Mouse (Mus musculus): ENCODE data around the gene Trpm3. TPM values are rescaled to one million over a fixed set of nuclear protein-coding genes. Genes with fewer than 3 reads are reported as not detected.

Gene Trpm3
- polyA plus RNA-seq, 1 experiment from 2014 or later: 5.7 TPM

GRCm38 (mm10) chr19:22222520-22222919 lies 83.7 kb downstream of the Trpm3 start:
- no peaks in the 10 kb centered on the region for H3K4me1 ChIP-seq
- H3K36me3 ChIP-seq (replicated peaks): no peaks in the 10 kb centered on the region
- H3K9me3 ChIP-seq: no peaks in the 10 kb centered on the region
- no peak overlapping the region for H3K4me3 ChIP-seq
- H3K27me3 ChIP-seq (replicated peaks; ENCODE audit: low read depth, poor library complexity, severe bottlenecking): no peaks in the 10 kb centered on the region
- no peak overlapping the region for H3K27ac ChIP-seq (replicated peaks)
- WGBS: 83% methylated on average over 2 of the region's 2 CpGs
- no peak for DNase-seq (ENCODE audit: low spot score)

DNA sequence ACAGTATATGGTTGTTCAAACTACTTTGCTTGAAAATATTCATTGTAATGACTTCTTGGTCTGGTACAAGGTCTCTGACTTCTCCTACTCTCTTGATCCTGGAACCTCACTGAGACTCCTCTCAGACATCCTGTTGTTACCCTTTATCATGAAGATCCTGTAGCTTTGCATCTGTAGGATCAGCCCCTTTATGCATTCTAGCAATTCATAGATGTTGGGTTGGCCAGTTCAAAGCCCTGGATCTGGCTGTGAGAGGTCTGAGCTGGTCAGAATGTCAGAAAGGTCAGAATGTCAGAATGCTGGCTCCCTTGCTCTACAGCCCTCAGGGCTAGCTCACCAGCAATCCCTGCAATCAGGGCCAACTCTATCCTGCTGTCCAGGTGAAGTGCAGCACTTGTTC lies 95.3 kb downstream of the Trpm3 start:
- no peaks in the 10 kb centered on the region for H3K36me3 ChIP-seq (replicated peaks)
- DNase-seq (ENCODE audit: low spot score): no peak
- H3K9me3 ChIP-seq: no peaks in the 10 kb centered on the region

DNA sequence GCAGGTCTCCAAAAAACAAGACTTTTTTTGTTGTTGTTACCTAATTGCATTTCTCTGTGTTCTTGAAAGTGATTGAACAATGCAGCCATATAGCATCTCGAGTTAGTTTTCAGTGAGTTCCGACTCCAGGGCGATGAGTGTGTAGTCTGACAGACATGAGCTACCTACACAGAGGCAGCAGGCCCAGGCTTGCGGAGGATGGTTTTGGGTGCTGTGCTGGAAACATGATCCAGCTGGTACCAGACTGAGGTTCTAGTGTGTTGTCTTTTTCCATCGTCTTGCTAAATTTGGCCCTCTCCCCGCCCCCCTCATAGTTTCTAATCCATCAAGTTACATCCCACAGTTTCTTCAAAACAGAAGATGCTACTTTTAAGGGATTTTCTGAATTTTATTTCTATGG lies 110.2 kb downstream of the Trpm3 start:
- H3K9me3 ChIP-seq: no peaks in the 10 kb centered on the region
- no peaks in the 10 kb centered on the region for H3K4me1 ChIP-seq
- H3K4me3 ChIP-seq: no peak overlapping the region
- no peaks in the 10 kb centered on the region for H3K27me3 ChIP-seq (replicated peaks; ENCODE audit: low read depth, poor library complexity, severe bottlenecking)
- DNase-seq (ENCODE audit: low spot score): no peak
- 82% methylated on average over 6 of the region's 6 CpGs for WGBS
- no peaks in the 10 kb centered on the region for H3K36me3 ChIP-seq (replicated peaks)
- H3K27ac ChIP-seq (replicated peaks): no peak overlapping the region

More for the DNA sequence above, 95.3 kb downstream of the Trpm3 start:
- H3K4me1 ChIP-seq: no peaks in the 10 kb centered on the region
- no peaks in the 10 kb centered on the region for H3K27me3 ChIP-seq (replicated peaks; ENCODE audit: low read depth, poor library complexity, severe bottlenecking)
- H3K4me3 ChIP-seq: no peak overlapping the region
- H3K27ac ChIP-seq (replicated peaks): no peak overlapping the region

GRCm38 (mm10) chr19:22272916-22273315 lies 134.1 kb downstream of the Trpm3 start:
- Histone ChIP-seq H3K27me3 (replicated peaks; ENCODE audit: low read depth, poor library complexity, severe bottlenecking) (no peaks in the 10 kb centered on the region), H3K4me1 (no peaks in the 10 kb centered on the region), H3K9me3 (no peaks in the 10 kb centered on the region), H3K27ac (replicated peaks) (no peak overlapping the region), H3K4me3 (no peak overlapping the region), H3K36me3 (replicated peaks) (no peaks in the 10 kb centered on the region)
- peak; percentile 17 for DNase-seq (ENCODE audit: low spot score)
- 55% methylated on average over 5 of the region's 5 CpGs for WGBS

- H3K9me3 ChIP-seq: no peaks in the 10 kb centered on the region
- no peaks in the 10 kb centered on the region for H3K27me3 ChIP-seq (replicated peaks; ENCODE audit: low read depth, poor library complexity, severe bottlenecking)
- no peak for DNase-seq (ENCODE audit: low spot score)
- no peak overlapping the region for H3K27ac ChIP-seq (replicated peaks)
- no peaks in the 10 kb centered on the region for H3K36me3 ChIP-seq (replicated peaks)
- no peak overlapping the region for H3K4me3 ChIP-seq
- no peaks in the 10 kb centered on the region for H3K4me1 ChIP-seq
- WGBS: 87% methylated on average over 3 of the region's 3 CpGs
Observed at GRCm38 (mm10) chr19:22284651-22285050, 145.8 kb downstream of the Trpm3 start.

GRCm38 (mm10) chr19:22292671-22293070 lies 153.8 kb downstream of the Trpm3 start:
- H3K9me3 ChIP-seq: no peaks in the 10 kb centered on the region
- WGBS: 89% methylated on average over 6 of the region's 6 CpGs
- H3K4me3 ChIP-seq: no peak overlapping the region
- H3K4me1 ChIP-seq: no peaks in the 10 kb centered on the region
- H3K27me3 ChIP-seq (replicated peaks; ENCODE audit: low read depth, poor library complexity, severe bottlenecking): no peaks in the 10 kb centered on the region
- H3K27ac ChIP-seq (replicated peaks): no peak overlapping the region
- DNase-seq (ENCODE audit: low spot score): no peak
- no peaks in the 10 kb centered on the region for H3K36me3 ChIP-seq (replicated peaks)

GRCm38 (mm10) chr19:22300906-22301305 lies 162.1 kb downstream of the Trpm3 start:
- DNase-seq (ENCODE audit: low spot score): no peak
- WGBS: 42% methylated on average over 2 of the region's 2 CpGs
- peaks cover 6% of the 10 kb centered on the region; the same call in 1 of the 2 replicates for H3K27me3 ChIP-seq (replicated peaks; ENCODE audit: low read depth, poor library complexity, severe bottlenecking)
- no peaks in the 10 kb centered on the region for H3K36me3 ChIP-seq (replicated peaks)
- no peak overlapping the region for H3K4me3 ChIP-seq
- no peak overlapping the region for H3K27ac ChIP-seq (replicated peaks)
- H3K9me3 ChIP-seq: no peaks in the 10 kb centered on the region
- peaks cover 4% of the 10 kb centered on the region; the same call in 1 of the 2 replicates for H3K4me1 ChIP-seq

DNA sequence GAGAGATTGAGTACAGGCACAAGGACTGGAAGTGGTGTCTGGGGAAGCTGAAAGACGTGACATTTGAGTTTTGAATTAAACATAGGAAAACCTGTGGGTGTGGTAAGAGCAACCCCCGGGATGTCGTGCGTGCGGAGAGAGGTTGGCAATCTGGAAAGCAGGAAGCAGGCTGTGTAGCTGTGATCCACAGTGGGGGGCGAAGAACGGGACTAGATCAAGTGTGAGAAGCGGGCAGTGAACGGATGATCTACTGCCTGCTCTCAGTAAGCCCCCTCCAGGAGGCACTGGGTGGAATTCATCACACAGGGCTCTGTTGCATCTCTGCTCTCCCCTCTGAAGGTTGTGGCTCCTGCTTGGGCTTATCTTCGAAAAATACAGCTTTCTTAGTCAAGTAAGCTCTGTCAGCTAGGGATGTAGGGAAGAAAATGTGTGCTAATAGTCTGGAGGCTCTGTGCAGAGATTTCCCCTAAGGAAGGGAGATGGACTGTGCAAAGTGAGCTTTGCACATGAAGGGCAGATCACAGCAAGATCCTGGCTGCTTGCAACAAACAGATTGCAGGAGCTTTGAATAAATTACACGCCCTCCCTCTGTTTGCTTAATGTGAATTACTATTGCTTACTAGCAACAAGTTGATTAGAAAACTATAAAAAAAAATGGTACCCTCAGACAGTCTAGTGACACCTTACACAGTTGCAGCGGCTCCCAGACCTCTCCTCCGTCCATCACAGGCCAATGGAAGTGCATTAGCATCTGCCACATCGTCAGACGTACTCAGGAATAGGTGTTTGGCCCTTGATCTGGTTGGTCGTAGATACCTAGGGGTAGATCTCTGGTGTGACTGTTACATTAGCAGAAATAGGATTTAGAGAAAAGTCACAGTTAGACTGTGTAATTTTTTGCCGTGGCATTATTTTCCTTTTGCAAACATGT lies 164.4 kb downstream of the Trpm3 start:
- 28% methylated on average over 17 of the region's 17 CpGs for WGBS
- no peaks in the 10 kb centered on the region for H3K9me3 ChIP-seq
- no peak overlapping the region for H3K4me3 ChIP-seq
- no peaks in the 10 kb centered on the region for H3K36me3 ChIP-seq (replicated peaks)
- no peak overlapping the region for H3K27ac ChIP-seq (replicated peaks)
- H3K27me3 ChIP-seq (replicated peaks; ENCODE audit: low read depth, poor library complexity, severe bottlenecking): peaks cover 6% of the 10 kb centered on the region; the same call in 1 of the 2 replicates
- H3K4me1 ChIP-seq: peaks cover 4% of the 10 kb centered on the region; the same call in 1 of the 2 replicates
- DNase-seq (ENCODE audit: low spot score): no peak

GRCm38 (mm10) chr19:22303952-22304655 lies 165.3 kb downstream of the Trpm3 start:
- no peak overlapping the region for H3K27ac ChIP-seq (replicated peaks)
- H3K4me3 ChIP-seq: peak overlapping the region; percentile 48

GRCm38 (mm10) chr19:22308081-22308480 lies 169.2 kb downstream of the Trpm3 start:
- Histone ChIP-seq H3K4me1 (peaks cover 4% of the 10 kb centered on the region; the same call in 1 of the 2 replicates), H3K4me3 (no peak overlapping the region), H3K27me3 (replicated peaks; ENCODE audit: low read depth, poor library complexity, severe bottlenecking) (0 out of 2 replicates have a peak, but pooled peaks cover 6% of the 10 kb centered on the region), H3K9me3 (no peaks in the 10 kb centered on the region), H3K27ac (replicated peaks) (no peak overlapping the region), H3K36me3 (replicated peaks) (no peaks in the 10 kb centered on the region)
- WGBS: 87% methylated on average over 2 of the region's 2 CpGs
- no peak for DNase-seq (ENCODE audit: low spot score)

More at GRCm38 (mm10) chr19:22303952-22304655, 165.3 kb downstream of the Trpm3 start:
- peak; percentile 84 for DNase-seq (ENCODE audit: low spot score)
- Histone ChIP-seq H3K36me3 (replicated peaks) (no peaks in the 10 kb centered on the region), H3K9me3 (no peaks in the 10 kb centered on the region), H3K4me1 (peaks cover 4% of the 10 kb centered on the region; the same call in 1 of the 2 replicates), H3K27me3 (replicated peaks; ENCODE audit: low read depth, poor library complexity, severe bottlenecking) (peaks cover 6% of the 10 kb centered on the region; the same call in 1 of the 2 replicates)
- 3% methylated on average over 16 of the region's 18 CpGs for WGBS

DNA sequence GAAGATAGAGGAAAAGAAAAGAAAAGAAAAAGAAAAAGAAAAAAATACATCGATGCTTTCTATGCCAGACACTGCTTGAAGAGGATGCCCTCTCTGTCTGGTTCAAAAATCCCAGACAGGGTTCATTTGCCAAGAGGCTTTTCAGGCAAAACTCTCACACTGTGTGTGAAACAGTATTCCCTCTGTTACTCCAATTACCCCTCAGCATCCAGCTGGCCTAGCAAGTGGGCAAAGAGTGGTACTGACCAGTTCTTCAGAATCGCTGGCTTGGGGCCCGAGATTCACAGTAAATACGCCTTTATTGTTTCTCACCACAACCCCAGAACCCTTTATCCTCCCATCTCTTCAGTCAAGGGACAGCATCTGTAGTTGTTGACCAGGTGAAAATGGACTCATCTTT lies 178.5 kb downstream of the Trpm3 start:
- no peaks in the 10 kb centered on the region for H3K36me3 ChIP-seq (replicated peaks)
- no peaks in the 10 kb centered on the region for H3K9me3 ChIP-seq
- H3K27me3 ChIP-seq (replicated peaks; ENCODE audit: low read depth, poor library complexity, severe bottlenecking): no peaks in the 10 kb centered on the region
- WGBS: 89% methylated on average over 4 of the region's 4 CpGs
- DNase-seq (ENCODE audit: low spot score): no peak
- H3K4me1 ChIP-seq: no peaks in the 10 kb centered on the region
- no peak overlapping the region for H3K27ac ChIP-seq (replicated peaks)
- H3K4me3 ChIP-seq: no peak overlapping the region

GRCm38 (mm10) chr19:22326813-22327212 lies 188.0 kb downstream of the Trpm3 start:
- Histone ChIP-seq H3K4me3 (no peak overlapping the region), H3K27me3 (replicated peaks; ENCODE audit: low read depth, poor library complexity, severe bottlenecking) (no peaks in the 10 kb centered on the region), H3K4me1 (0 out of 2 replicates have a peak, but pooled peaks cover 2% of the 10 kb centered on the region), H3K9me3 (no peaks in the 10 kb centered on the region), H3K27ac (replicated peaks) (no peak overlapping the region), H3K36me3 (replicated peaks) (no peaks in the 10 kb centered on the region)
- DNase-seq (ENCODE audit: low spot score): no peak
- 78% methylated on average over 2 of the region's 2 CpGs for WGBS

Data from embryonic facial prominence, embryonic 10.5 days (tissue).